Mouse (Mus musculus) lung, embryonic 16.5 days (tissue): ENCODE measurements at regions not wholly inside any gene's neighbourhood (a gene's known extent, or its start where the extent isn't known, plus 50 kb on each side); places are given as distances from the start of the nearest gene placed in this dataset.

Experiments
- ATAC-seq: fragments of 200-750 bp; cut with Nextera tagmentation; 2 replicates; pipeline ENCODE4 v1.8.0; 2017; ENCODE audit warnings: low read depth, mild to moderate bottlenecking, moderate library complexity
- H3K27ac ChIP-seq: fragments of 300-500 bp; sonication (generic); 2 replicates; pipeline ENCODE4 v1.5.1; 2014; ENCODE audit warnings: mild to moderate bottlenecking, control low read depth, low read length
- H3K27me3 ChIP-seq: fragments of 300-500 bp; sonication (generic); 2 replicates; pipeline ENCODE4 v1.6.1; 2014; ENCODE audit warnings: low read depth, low read length, mixed read lengths; ENCODE audit not compliant: control insufficient read depth, insufficient read depth
- H3K36me3 ChIP-seq: fragments of 300-500 bp; sonication (generic); 2 replicates; pipeline ENCODE4 v1.6.1; 2014; ENCODE audit warnings: low read length; ENCODE audit not compliant: control insufficient read depth, insufficient read depth
- H3K4me1 ChIP-seq: fragments of 300-500 bp; sonication (generic); replicated peaks from 2 replicates; pipeline ENCODE4 v1.6.1; 2014; ENCODE audit warnings: low read length, mixed read lengths; ENCODE audit not compliant: control insufficient read depth, insufficient read depth
- H3K4me2 ChIP-seq: fragments of 300-500 bp; sonication (generic); 2 replicates; pipeline ENCODE4 v1.6.1; 2014; ENCODE audit warnings: low read depth, low read length, control low read depth
- H3K4me3 ChIP-seq: fragments of 300-500 bp; sonication (generic); 2 replicates; pipeline ENCODE4 v1.5.1; 2014; ENCODE audit warnings: mild to moderate bottlenecking, low read length, control low read depth
- H3K9ac ChIP-seq: fragments of 300-500 bp; sonication (generic); 2 replicates; pipeline ENCODE4 v1.6.1; 2014; ENCODE audit warnings: low read length, control low read depth
- H3K9me3 ChIP-seq: fragments of 300-500 bp; sonication (generic); 2 replicates; pipeline ENCODE4 v1.6.1; 2016; ENCODE audit warnings: low read length; ENCODE audit not compliant: control insufficient read depth
- WGBS: fragments of 180-500 bp; shearing (Covaris S2); extraction: QIAGEN DNeasy Blood & Tissue Kit; methylation state at CpG from one replicate; pipeline ENCODE4 v1.1.7; 2014; 5-methylcytosine and 5-hydroxymethylcytosine counted together

DNA sequence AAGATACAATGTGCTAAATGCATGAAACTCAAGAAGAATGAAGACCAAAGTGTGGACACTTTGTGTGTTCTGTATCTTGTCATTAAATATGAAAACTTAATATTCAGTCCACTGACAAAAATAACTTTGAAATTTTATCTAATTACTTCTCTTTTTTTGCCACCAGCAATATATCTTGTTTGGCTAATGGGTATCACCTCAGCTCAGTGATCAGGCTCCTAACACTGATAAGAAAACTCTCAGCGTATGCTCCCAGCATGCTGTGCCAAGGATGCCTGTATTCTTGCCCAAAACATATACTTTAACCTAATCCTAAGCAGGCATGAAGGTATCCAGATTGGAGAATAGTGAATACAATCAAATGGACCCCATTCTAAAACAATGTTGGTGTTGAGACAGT, 53.3 kb upstream of the Ptpn12 start:
- H3K4me3 ChIP-seq, result no peak overlapping the region
- H3K27me3 ChIP-seq, result no peaks in the 10 kb centered on the region
- no peak overlapping the region for H3K4me2 ChIP-seq
- H3K9me3 ChIP-seq, result no peaks in the 10 kb centered on the region
- no peaks in the 10 kb centered on the region for H3K4me1 ChIP-seq
- WGBS, result 79% methylated on average over 1 of the region's 1 CpGs
- ATAC-seq, result no peak
- H3K27ac ChIP-seq, result no peak overlapping the region
- H3K9ac ChIP-seq, result no peak overlapping the region
- H3K36me3 ChIP-seq, result no peaks in the 10 kb centered on the region

DNA sequence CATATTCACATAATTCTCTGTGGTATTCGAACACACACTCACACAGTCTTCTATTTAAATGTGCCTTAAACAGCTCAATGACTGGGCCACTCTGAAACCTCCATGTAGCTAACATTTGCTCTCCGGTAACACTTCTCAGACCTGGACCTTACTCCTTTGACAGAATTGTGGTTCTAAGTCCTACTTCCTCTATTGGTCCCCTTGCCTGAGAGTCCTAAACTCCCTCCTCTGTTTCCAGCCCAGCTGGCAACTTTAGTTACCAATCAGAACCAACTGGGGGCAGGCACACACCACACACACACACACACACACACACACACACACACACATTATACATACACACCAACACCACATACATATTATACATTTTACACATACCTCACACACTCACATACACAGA, 57.7 kb upstream of the Ptpn12 start:
- Histone ChIP-seq H3K9ac (no peak overlapping the region), H3K27me3 (no peaks in the 10 kb centered on the region), H3K4me1 (no peaks in the 10 kb centered on the region), H3K4me2 (no peak overlapping the region), H3K36me3 (no peaks in the 10 kb centered on the region), H3K4me3 (no peak overlapping the region), H3K27ac (no peak overlapping the region), H3K9me3 (no peaks in the 10 kb centered on the region)
- no peak for ATAC-seq
- WGBS, result 73% methylated on average over 2 of the region's 2 CpGs

DNA sequence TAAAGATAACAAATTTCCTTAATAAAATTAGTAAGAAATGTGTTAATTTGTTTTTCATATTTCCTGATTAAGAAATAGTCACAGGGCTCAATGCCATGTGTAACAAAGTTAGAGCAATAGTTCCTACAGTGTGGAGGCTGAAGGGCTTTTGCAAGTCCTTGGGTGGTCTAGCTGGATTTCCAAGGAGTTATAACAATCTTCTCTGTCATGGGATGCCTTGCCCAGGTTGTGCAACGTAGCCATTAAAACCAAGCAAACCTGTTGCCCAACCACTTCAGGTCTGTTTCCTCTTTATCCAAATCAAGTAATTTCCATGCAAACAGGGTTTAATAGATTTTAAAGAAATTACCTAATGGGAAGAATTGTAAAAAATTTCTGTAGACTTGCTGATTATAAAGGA, 59.8 kb upstream of the Ptpn12 start:
- ATAC-seq, result no peak
- no peak overlapping the region for H3K4me2 ChIP-seq
- 60% methylated on average over 1 of the region's 1 CpGs for WGBS
- H3K4me3 ChIP-seq, result no peak overlapping the region
- H3K36me3 ChIP-seq, result no peaks in the 10 kb centered on the region
- no peaks in the 10 kb centered on the region for H3K27me3 ChIP-seq
- H3K4me1 ChIP-seq, result no peaks in the 10 kb centered on the region
- no peak overlapping the region for H3K27ac ChIP-seq
- no peak overlapping the region for H3K9ac ChIP-seq
- H3K9me3 ChIP-seq, result no peaks in the 10 kb centered on the region

DNA sequence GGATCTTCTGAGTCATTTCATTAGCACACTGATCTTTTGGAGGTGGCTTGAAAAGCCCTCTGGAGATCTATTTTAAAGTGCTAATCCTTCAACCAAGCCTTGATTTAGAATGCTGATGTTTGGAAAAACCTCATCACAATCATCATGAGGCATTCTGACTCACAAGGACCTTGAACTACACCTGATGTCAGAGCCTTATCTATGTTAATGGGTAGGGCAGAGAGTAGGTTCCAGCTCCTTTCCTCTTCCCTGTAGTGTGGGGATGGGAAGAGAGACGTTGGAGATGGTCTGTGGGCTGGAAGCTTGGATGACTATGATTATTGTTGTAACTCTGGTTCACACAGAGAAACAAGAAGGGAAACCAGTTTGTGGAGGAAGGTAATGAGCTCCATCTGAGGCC, 63.0 kb upstream of the Gsap start:
- no peak for ATAC-seq
- no peaks in the 10 kb centered on the region for H3K36me3 ChIP-seq
- H3K27me3 ChIP-seq, result no peaks in the 10 kb centered on the region
- H3K4me3 ChIP-seq, result no peak overlapping the region
- no peak overlapping the region for H3K4me2 ChIP-seq
- H3K27ac ChIP-seq, result no peak overlapping the region
- no peak overlapping the region for H3K9ac ChIP-seq
- WGBS, result 74% methylated on average over 1 of the region's 1 CpGs
- H3K9me3 ChIP-seq, result no peaks in the 10 kb centered on the region
- H3K4me1 ChIP-seq, result no peaks in the 10 kb centered on the region

DNA sequence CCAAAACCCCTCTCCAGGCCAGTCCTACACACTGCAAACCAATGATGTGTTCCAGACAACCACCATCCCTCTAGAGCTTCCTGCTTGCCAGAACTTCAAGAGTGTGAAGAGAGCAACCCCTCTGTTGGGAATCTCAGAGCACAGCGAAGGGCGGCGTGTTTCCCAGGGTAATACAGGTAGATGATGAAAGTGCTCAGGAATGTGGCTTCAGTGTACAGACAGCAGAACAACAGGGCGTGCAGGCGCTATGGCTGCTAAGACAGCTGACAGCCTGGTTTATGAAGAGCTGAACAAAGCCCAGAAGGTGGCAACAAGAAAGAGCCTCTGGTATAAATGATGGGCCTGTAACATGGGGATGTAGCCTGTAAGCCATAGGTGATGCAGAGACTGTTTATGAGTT, 61.0 kb upstream of the Gsap start:
- peak; percentile 54; the same call in 1 of the 2 replicates for ATAC-seq
- WGBS, result 61% methylated on average over 5 of the region's 5 CpGs
- Histone ChIP-seq H3K9ac (no peak overlapping the region), H3K27me3 (no peaks in the 10 kb centered on the region), H3K36me3 (no peaks in the 10 kb centered on the region), H3K4me2 (no peak overlapping the region), H3K4me1 (no peaks in the 10 kb centered on the region), H3K9me3 (no peaks in the 10 kb centered on the region), H3K4me3 (no peak overlapping the region), H3K27ac (no peak overlapping the region)

DNA sequence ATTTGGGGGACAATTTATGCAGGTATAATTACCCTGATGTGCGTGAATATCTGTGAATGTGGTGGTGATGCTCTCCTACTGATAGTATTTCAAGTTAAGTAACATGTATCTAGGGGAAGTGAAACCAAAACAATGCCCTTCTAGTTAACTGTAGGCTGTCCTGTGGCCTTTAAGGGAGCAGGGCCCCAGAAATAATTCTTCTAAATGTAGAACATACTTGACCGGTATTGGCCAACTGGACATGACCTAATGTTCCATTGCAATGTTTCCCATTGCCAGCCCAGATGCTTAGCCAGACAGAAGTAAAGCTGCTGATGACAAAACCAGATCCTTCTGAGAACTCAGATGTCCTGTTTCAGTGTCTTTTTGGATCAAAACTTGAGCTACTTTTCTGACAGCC, 54.9 kb upstream of the Gsap start:
- Histone ChIP-seq H3K27ac (no peak overlapping the region), H3K27me3 (no peaks in the 10 kb centered on the region), H3K4me3 (no peak overlapping the region), H3K36me3 (no peaks in the 10 kb centered on the region), H3K4me2 (no peak overlapping the region), H3K9me3 (no peaks in the 10 kb centered on the region), H3K9ac (no peak overlapping the region), H3K4me1 (no peaks in the 10 kb centered on the region)
- ATAC-seq, result no peak
- 89% methylated on average over 2 of the region's 2 CpGs for WGBS

DNA sequence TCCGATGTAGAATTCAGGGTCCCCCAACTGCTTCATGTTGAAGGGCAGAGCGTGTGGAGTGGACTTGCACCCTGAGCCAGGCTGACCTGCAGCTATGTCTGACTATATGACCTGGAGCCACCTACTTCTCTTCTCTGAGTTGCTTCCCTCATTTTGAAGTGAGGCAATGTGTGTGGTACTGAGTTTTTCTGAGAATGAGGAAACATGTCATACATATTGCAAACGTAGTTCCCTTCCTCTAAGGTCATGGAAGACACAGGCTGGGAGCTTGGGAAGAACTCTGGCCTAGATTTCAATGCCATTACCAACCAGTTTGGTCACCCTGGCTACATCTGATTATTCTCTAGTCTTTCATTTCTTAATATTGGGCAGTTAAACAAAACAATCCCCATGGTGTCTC, 54.1 kb upstream of the Gsap start:
- Histone ChIP-seq H3K36me3 (no peaks in the 10 kb centered on the region), H3K4me2 (no peak overlapping the region), H3K9ac (no peak overlapping the region), H3K9me3 (no peaks in the 10 kb centered on the region), H3K27me3 (no peaks in the 10 kb centered on the region), H3K4me1 (no peaks in the 10 kb centered on the region), H3K27ac (no peak overlapping the region), H3K4me3 (no peak overlapping the region)
- WGBS, result 85% methylated on average over 3 of the region's 3 CpGs
- no peak for ATAC-seq

DNA sequence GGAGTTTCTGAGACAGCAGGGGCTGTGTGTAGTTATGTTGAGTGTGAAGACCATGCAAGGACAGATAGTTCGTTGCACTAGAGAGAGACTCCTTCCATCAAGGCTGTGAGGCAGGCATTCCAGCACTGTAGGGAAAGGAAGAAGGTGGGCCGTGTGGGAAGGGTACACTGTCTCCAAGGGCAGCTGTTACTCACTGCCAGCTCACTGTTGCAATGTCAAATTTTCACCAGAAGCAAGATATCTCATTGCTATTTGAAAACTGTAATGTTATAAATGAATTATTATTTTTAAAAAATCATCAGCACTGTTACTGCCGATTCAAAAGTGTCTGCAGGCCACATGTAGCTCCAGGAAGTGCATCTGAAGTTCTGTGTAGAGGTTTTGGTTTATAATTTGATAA, 50.6 kb upstream of the Gsap start:
- H3K4me3 ChIP-seq, result no peak overlapping the region
- 61% methylated on average over 3 of the region's 3 CpGs for WGBS
- H3K9ac ChIP-seq, result no peak overlapping the region
- no peak for ATAC-seq
- H3K36me3 ChIP-seq, result no peaks in the 10 kb centered on the region
- no peaks in the 10 kb centered on the region for H3K9me3 ChIP-seq
- no peaks in the 10 kb centered on the region for H3K27me3 ChIP-seq
- H3K4me2 ChIP-seq, result no peak overlapping the region
- H3K27ac ChIP-seq, result no peak overlapping the region
- peaks cover 5% of the 10 kb centered on the region; the same call in 1 of the 2 replicates for H3K4me1 ChIP-seq

DNA sequence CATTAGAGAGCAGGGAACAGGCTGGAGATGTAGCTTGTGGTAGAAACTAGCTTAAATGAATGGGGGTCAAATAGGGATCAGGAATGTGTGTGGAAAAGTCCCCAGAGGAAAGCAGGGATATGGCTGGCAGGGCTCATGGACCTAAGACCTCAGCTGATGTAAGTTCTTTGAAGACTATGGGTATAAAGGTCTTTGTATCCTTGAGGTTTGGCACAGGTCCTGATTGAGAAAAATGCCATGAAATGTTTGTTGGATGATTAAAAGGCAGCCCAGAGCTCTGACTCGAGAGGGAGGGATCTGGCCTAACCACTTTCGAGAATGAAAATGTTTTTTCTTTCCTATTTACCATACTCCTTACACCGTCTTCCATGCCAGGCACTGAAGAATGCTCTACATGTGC, 50.0 kb upstream of the Gsap start:
- Histone ChIP-seq H3K9ac (no peak overlapping the region), H3K4me2 (no peak overlapping the region), H3K27ac (no peak overlapping the region), H3K9me3 (no peaks in the 10 kb centered on the region), H3K4me3 (no peak overlapping the region), H3K36me3 (no peaks in the 10 kb centered on the region), H3K4me1 (peaks cover 5% of the 10 kb centered on the region; the same call in 1 of the 2 replicates), H3K27me3 (no peaks in the 10 kb centered on the region)
- ATAC-seq, result no peak
- 46% methylated on average over 3 of the region's 3 CpGs for WGBS
